Mouse (Mus musculus): ENCODE measurements at regions not wholly inside any gene's neighbourhood (a gene's known extent, or its start where the extent isn't known, plus 50 kb on each side); places are given as distances from the start of the nearest gene placed in this dataset.

- H3K9me3 ChIP-seq (replicated peaks; ENCODE audit: low read length): no peaks in the 10 kb centered on the region
- no peaks in the 10 kb centered on the region for H3K36me3 ChIP-seq (ENCODE audit: insufficient read depth, low read length)
- 0 out of 2 replicates have a peak, but pooled peaks have one; percentile 69 for ATAC-seq (replicated peaks; ENCODE audit: low FRiP score, low read depth)
- H3K4me1 ChIP-seq (replicated peaks; ENCODE audit: insufficient read depth, low read length): no peaks in the 10 kb centered on the region
- DNase-seq (ENCODE audit: low spot score): no peak
- H3K9ac ChIP-seq (ENCODE audit: low read depth, low read length): no peak overlapping the region
- no peak overlapping the region for H3K4me2 ChIP-seq (ENCODE audit: low read length)
- H3K27ac ChIP-seq: peak overlapping the region; percentile 52; the same call in 1 of the 2 replicates
- no peak for TF ChIP-seq CTCF (IDR thresholded peaks at IDR 0.05; ENCODE audit: low read depth)
- H3K27me3 ChIP-seq (ENCODE audit: insufficient read depth, low read length): no peaks in the 10 kb centered on the region
- WGBS: 81% methylated on average over 7 of the region's 7 CpGs
- H3K4me3 ChIP-seq (replicated peaks; ENCODE audit: low read depth, low read length): no peak overlapping the region
Measured at GRCm38 (mm10) chr8:46408886-46409285, 62.0 kb upstream of the Acsl1 start.

GRCm38 (mm10) chr8:46409296-46409695, 61.5 kb upstream of the Acsl1 start:
- TF ChIP-seq CTCF (IDR thresholded peaks at IDR 0.05; ENCODE audit: low read depth): no peak
- 10% methylated on average over 2 of the region's 2 CpGs for WGBS

GRCm38 (mm10) chr8:46411877-46412625, 58.8 kb upstream of the Acsl1 start:
- no peaks in the 10 kb centered on the region for H3K4me1 ChIP-seq (replicated peaks; ENCODE audit: insufficient read depth, low read length)

More at GRCm38 (mm10) chr8:46409296-46409695, 61.5 kb upstream of the Acsl1 start:
- no peaks in the 10 kb centered on the region for H3K36me3 ChIP-seq (ENCODE audit: insufficient read depth, low read length)
- no peak overlapping the region for H3K4me2 ChIP-seq (ENCODE audit: low read length)
- H3K9ac ChIP-seq (ENCODE audit: low read depth, low read length): no peak overlapping the region
- H3K27me3 ChIP-seq (ENCODE audit: insufficient read depth, low read length): no peaks in the 10 kb centered on the region
- H3K9me3 ChIP-seq (replicated peaks; ENCODE audit: low read length): no peaks in the 10 kb centered on the region
- H3K4me3 ChIP-seq (replicated peaks; ENCODE audit: low read depth, low read length): no peak overlapping the region
- DNase-seq (ENCODE audit: low spot score) (peak; percentile 42), ATAC-seq (replicated peaks; ENCODE audit: low FRiP score, low read depth) (peak; percentile 87)
- H3K4me1 ChIP-seq (replicated peaks; ENCODE audit: insufficient read depth, low read length): no peaks in the 10 kb centered on the region
- 0 out of 2 replicates have a peak overlapping the region, but pooled peaks have one; percentile 56 for H3K27ac ChIP-seq

GRCm38 (mm10) chr8:46413349-46414024, 57.4 kb upstream of the Acsl1 start:
- no peak for ATAC-seq (replicated peaks; ENCODE audit: low FRiP score, low read depth)
- no peaks in the 10 kb centered on the region for H3K27me3 ChIP-seq (ENCODE audit: insufficient read depth, low read length)
- no peaks in the 10 kb centered on the region for H3K4me1 ChIP-seq (replicated peaks; ENCODE audit: insufficient read depth, low read length)
- no peak overlapping the region for H3K4me2 ChIP-seq (ENCODE audit: low read length)
- DNase-seq (ENCODE audit: low spot score): no peak
- H3K9me3 ChIP-seq (replicated peaks; ENCODE audit: low read length): no peaks in the 10 kb centered on the region
- no peak overlapping the region for H3K27ac ChIP-seq
- no peaks in the 10 kb centered on the region for H3K36me3 ChIP-seq (ENCODE audit: insufficient read depth, low read length)
- H3K9ac ChIP-seq (ENCODE audit: low read depth, low read length): no peak overlapping the region
- 68% methylated on average over 9 of the region's 9 CpGs for whole genome bisulfite sequencing
- no peak for TF ChIP-seq CTCF (IDR thresholded peaks at IDR 0.05; ENCODE audit: low read depth)
- no peak overlapping the region for H3K4me3 ChIP-seq (replicated peaks; ENCODE audit: low read depth, low read length)

More at GRCm38 (mm10) chr8:46411877-46412625, 58.8 kb upstream of the Acsl1 start:
- no peaks in the 10 kb centered on the region for H3K36me3 ChIP-seq (ENCODE audit: insufficient read depth, low read length)
- H3K9me3 ChIP-seq (replicated peaks; ENCODE audit: low read length): no peaks in the 10 kb centered on the region
- no peak overlapping the region for H3K9ac ChIP-seq (ENCODE audit: low read depth, low read length)
- 84% methylated on average over 11 of the region's 11 CpGs for WGBS
- H3K4me3 ChIP-seq (replicated peaks; ENCODE audit: low read depth, low read length): no peak overlapping the region
- H3K27me3 ChIP-seq (ENCODE audit: insufficient read depth, low read length): no peaks in the 10 kb centered on the region
- H3K27ac ChIP-seq: no peak overlapping the region
- no peak overlapping the region for H3K4me2 ChIP-seq (ENCODE audit: low read length)
- ATAC-seq (replicated peaks; ENCODE audit: low FRiP score, low read depth) (no peak), DNase-seq (ENCODE audit: low spot score) (no peak)
- TF ChIP-seq CTCF (IDR thresholded peaks at IDR 0.05; ENCODE audit: low read depth): no peak

GRCm38 (mm10) chr8:46414874-46415273, 56.0 kb upstream of the Acsl1 start:
- no peak for TF ChIP-seq CTCF (IDR thresholded peaks at IDR 0.05; ENCODE audit: low read depth)
- H3K4me1 ChIP-seq (replicated peaks; ENCODE audit: insufficient read depth, low read length): no peaks in the 10 kb centered on the region
- H3K9ac ChIP-seq (ENCODE audit: low read depth, low read length): no peak overlapping the region
- H3K4me3 ChIP-seq (replicated peaks; ENCODE audit: low read depth, low read length): no peak overlapping the region
- no peak overlapping the region for H3K4me2 ChIP-seq (ENCODE audit: low read length)
- no peak overlapping the region for H3K27ac ChIP-seq
- 82% methylated on average over 6 of the region's 6 CpGs for whole genome bisulfite sequencing
- ATAC-seq (replicated peaks; ENCODE audit: low FRiP score, low read depth) (no peak), DNase-seq (ENCODE audit: low spot score) (no peak)
- no peaks in the 10 kb centered on the region for H3K9me3 ChIP-seq (replicated peaks; ENCODE audit: low read length)
- no peaks in the 10 kb centered on the region for H3K27me3 ChIP-seq (ENCODE audit: insufficient read depth, low read length)
- no peaks in the 10 kb centered on the region for H3K36me3 ChIP-seq (ENCODE audit: insufficient read depth, low read length)

- H3K4me1 ChIP-seq (replicated peaks; ENCODE audit: insufficient read depth, low read length): no peaks in the 10 kb centered on the region
- H3K4me2 ChIP-seq (ENCODE audit: low read length): no peak overlapping the region
- TF ChIP-seq CTCF (IDR thresholded peaks at IDR 0.05; ENCODE audit: low read depth): no peak
- H3K9ac ChIP-seq (ENCODE audit: low read depth, low read length): no peak overlapping the region
- ATAC-seq (replicated peaks; ENCODE audit: low FRiP score, low read depth) (no peak), DNase-seq (ENCODE audit: low spot score) (no peak)
- no peak overlapping the region for H3K4me3 ChIP-seq (replicated peaks; ENCODE audit: low read depth, low read length)
- H3K27ac ChIP-seq: no peak overlapping the region
- no peaks in the 10 kb centered on the region for H3K9me3 ChIP-seq (replicated peaks; ENCODE audit: low read length)
- no peaks in the 10 kb centered on the region for H3K27me3 ChIP-seq (ENCODE audit: insufficient read depth, low read length)
- 82% methylated on average over 5 of the region's 5 CpGs for WGBS
- H3K36me3 ChIP-seq (ENCODE audit: insufficient read depth, low read length): no peaks in the 10 kb centered on the region
Measured at GRCm38 (mm10) chr8:46419402-46419801, 51.4 kb upstream of the Acsl1 start.
